Mouse (Mus musculus) cerebellum, postnatal 14 days (tissue): ENCODE measurements around the gene Zscan22.
"Not testable (repeated sequence)": the region's sequence is repeated elsewhere in the genome, so short reads cannot be mapped to it uniquely, and the experiment has no call there.

Source experiments
- DNase-seq, 2 experiments: peaks; one replicate each; pipeline ENCODE4 v3.0.0; 2021; ENCODE audit warnings: mixed read lengths in 2 of 2

Zscan22 gene

GRCm38 (mm10) chr7:12897655-12898410, at the start of gene Zscan22:
Gene Zscan22 (plus strand): TSS chr7:12897815.
- peak; percentile 91 to 95 for DNase-seq

DNA sequence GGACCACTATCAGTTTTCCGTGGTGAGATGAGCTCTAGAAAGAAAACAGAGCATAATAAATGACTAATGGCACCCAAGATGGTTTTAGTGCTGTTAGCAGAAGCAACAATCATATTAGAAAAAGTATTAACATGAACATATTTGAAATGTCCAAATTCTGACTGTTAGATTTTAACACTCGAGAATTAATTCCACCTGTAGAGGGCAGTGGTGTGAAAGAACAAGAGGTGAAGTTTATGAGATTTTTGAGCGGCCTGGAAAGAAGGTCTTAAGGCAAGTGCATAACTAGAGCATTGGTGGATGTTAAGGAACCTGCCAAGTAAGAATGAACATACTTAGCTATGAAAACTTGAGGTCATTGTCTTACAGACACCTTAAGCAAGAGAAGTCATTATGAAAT, 23.3 kb upstream of the Zscan22 start:
- DNase-seq = peak; percentile 50 to 54

- no peak for DNase-seq
Observed at GRCm38 (mm10) chr7:12880036-12880435, 17.6 kb upstream of the Zscan22 start.

GRCm38 (mm10) chr7:12880497-12880896, 17.1 kb upstream of the Zscan22 start:
- not testable (repeated sequence) for DNase-seq

- DNase-seq = peak; percentile 96 to 97
Observed at GRCm38 (mm10) chr7:12880911-12881660, 16.5 kb upstream of the Zscan22 start, which contains the start of gene Zfp128. Gene Zfp128 (plus strand): TSS chr7:12881177.

DNA sequence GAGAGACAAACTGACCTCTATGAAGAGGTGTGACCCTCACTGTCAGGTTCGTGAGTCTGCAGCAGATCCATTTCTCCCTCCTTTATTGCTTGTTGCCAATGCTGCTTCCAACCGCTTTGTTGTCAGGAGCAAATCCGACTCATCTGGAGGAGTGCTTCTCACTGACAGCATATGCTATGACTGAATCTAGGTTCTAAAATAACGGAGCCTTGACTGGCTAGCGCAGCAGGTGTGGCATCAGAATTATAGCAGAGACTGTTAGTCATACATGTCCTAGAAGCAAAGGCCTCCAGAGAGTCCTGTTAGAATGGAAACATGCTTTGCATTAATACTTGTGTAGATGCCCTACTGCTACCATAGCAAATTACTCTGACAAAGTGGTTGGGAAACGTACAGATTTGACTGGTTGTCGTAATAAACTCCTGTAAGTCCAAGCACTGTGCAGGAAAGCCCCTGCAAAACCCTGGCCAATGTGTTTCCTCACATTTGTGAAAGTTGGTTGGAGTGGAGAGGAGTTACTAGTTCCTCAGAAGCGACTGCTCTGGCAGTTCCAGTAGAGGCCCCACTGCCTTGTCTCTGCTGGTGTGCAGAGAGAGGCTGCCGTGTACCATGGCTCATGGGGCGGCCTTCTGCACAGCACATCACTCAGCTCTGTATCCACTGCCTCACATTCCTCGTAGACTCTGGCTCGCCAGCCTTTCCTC, 10.9 kb upstream of the Zscan22 start:
- no peak for DNase-seq

DNA sequence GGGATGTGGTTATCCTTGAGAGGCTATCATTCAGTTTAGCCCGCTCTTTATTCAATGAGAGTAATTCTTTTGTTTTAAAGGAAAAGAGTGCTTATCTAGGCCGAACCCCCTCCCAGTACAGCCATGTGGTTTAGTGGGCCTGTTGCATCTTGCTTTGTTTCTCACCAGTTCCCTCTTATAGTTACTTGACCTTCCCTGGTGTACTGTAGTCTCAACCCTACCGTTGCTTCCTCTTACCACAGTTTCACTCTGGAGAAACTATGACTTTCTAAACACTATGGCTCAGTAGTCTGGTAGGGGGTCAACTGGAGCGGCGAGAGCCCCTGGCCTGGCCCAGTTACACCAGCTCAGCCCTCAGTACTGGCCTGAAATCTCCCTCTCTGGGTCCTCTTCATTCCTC, 10.0 kb upstream of the Zscan22 start:
- DNase-seq = no peak

DNA sequence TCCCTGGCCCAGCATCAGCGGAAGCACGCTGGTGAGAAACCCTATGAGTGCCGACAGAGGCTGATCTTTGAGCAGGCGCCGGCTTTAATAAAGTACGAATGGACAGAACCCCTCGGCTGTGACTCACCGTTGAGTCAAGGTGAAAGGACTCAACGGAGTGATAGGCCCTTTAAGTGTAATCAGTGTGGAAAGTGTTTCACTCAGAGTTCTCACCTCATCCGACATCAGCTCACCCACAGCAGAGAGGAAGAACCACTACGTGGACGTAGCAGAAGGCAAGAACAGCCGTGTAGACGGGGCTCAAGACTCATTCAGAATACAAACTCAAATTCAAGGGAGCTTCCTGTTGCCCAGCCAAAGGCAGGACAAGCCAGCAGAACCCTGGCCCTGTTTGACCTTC, 6.7 kb upstream of the Zscan22 start:
- DNase-seq = no peak

DNA sequence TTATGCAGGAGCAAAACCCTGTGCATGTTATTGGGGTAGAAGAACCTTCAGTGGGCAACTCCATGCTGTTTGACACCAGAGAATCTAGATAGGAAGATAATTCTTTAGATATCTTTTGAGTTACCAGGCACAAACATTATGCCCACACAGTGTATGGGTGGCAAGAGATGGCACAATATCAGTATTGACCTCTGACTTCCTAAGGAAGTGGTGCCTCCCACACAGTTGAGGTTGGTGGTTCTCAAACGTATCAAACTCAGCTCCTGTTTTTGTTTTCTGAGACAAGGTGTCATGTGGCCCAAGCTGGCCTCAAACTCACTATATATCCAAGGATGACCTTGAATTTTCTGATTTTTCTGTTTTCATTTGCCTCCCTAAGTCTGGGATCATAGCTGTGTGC, 6.3 kb upstream of the Zscan22 start:
- no peak for DNase-seq

- no peak for DNase-seq
Observed at GRCm38 (mm10) chr7:12901517-12901916, 3.9 kb downstream of the Zscan22 start.

GRCm38 (mm10) chr7:12903623-12904022, 6.0 kb downstream of the Zscan22 start:
- DNase-seq = peak in 1 of 2 experiments; percentile 24

GRCm38 (mm10) chr7:12905146-12905545, 7.5 kb downstream of the Zscan22 start:
- no peak for DNase-seq

- peak; percentile 86 to 90 for DNase-seq
Observed at GRCm38 (mm10) chr7:12909498-12909962, 11.9 kb downstream of the Zscan22 start.

- peak; percentile 75 to 76 for DNase-seq
Observed at GRCm38 (mm10) chr7:12910181-12910668, 12.6 kb downstream of the Zscan22 start.

DNA sequence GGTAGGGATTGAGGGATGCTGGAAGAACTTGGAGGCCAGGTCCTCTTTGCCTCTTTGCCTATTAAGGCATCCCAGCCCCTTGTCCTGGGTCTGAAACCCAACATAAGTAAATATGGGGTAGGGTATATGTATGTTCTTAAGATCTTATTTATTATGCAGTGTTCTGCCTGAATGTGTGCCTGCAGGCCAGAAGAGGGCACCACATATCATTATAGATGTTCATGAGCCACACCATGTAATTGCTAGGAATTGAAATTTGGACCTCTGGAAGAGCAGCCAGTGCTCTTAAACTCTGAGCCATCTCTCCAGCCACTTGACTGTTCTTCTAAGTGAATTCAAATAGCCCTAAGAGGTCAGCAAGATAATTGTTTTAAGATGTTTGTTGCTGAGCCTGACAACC, 15.9 kb downstream of the Zscan22 start:
- peak; percentile 35 to 51 for DNase-seq

DNA sequence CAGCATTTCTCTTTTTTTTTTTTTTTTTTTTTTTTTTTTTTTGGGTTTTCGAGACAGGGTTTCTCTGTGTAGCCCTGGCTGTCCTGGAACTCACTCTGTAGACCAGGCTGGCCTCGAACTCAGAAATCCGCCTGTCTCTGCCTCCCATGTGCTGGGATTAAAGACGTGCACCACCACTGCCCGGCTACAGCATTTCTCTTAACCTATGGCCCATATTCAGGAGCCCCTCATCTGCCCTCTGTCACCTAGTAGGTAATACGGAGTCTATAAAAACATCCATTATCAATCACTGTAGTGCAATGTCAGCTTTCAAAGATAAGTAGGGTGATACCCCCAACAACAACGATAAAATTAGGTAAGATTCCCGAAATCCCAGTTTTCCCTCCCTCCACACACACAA, 22.9 kb downstream of the Zscan22 start:
- DNase-seq = not testable (repeated sequence)

- DNase-seq = no peak
Observed at GRCm38 (mm10) chr7:12921318-12921704, 23.7 kb downstream of the Zscan22 start.

DNA sequence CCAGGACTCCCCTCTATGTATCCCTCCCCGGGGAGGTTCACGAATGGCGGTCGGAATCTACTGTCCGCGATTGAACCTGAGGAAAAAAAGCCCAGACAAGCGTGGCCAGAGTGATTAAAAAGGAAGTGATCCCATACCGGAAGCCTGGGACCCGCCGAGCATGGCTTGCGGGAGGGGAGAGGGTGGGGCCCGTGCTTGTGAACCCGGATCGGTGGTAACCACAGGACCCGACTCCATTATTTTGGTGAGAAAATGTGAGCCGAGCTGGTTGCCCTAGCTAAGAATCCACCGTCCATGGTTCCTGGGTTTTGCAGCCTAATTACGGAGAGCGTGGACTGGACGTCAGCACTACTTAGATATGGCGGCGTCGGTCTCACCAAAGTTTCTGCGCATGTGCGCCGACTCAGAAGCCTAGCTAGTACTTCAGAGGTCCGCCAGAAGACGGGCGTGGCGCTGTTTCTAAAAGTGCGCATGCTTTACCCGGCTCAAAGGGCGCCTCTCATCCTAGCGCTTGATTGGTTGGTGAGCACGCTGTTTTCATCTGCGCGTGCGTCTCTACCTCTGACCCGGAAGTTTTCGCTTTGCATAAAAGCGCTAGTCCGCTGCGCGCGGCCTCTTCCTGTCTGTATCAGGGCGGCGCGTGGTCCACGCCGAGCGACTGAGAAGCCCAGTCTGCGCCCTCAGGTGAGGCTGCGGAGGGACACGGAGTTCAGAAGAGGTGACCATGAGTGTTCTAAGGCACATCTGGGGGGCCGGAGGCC, 24.3 kb downstream of the Zscan22 start, which contains the start of gene Rps5:
Rps5 (plus strand) TSS at position 586 of the 761 bp plus-strand sequence.
- DNase-seq = peak; percentile 99

- no peak for DNase-seq
Observed at GRCm38 (mm10) chr7:12922729-12923128, 25.1 kb downstream of the Zscan22 start.

- DNase-seq = peak; percentile 82 to 84
Observed at GRCm38 (mm10) chr7:12926316-12926715, 28.7 kb downstream of the Zscan22 start.

- DNase-seq = peak; percentile 33 to 51
Observed at GRCm38 (mm10) chr7:12927191-12927680, 29.6 kb downstream of the Zscan22 start, which contains the start of gene Rnf225. Gene Rnf225 (plus strand): TSS chr7:12927416.
